Mouse (Mus musculus): ENCODE measurements around the gene Smpd1.

- no peak for TF ChIP-seq CTCF (conservative IDR thresholded peaks at IDR 0.05; ENCODE audit: insufficient read depth, insufficient read length, low read depth, low read length)
- no peak for TF ChIP-seq POLR2A (IDR thresholded peaks at IDR 0.05; ENCODE audit: low read depth, low read length)
Observed at GRCm38 (mm10) chr7:105556406-105556805, 2.2 kb downstream of the Smpd1 start.
